Mouse (Mus musculus) C2C12 (cell line): ENCODE measurements around the gene Hnrnpl. TPM values are rescaled to one million over a fixed set of nuclear protein-coding genes. Genes with fewer than 3 reads are reported as not detected.

Source experiments
- H3K27me3 ChIP-seq: one replicate; pipeline ENCODE4 v1.6.1; 2011; ENCODE audit not compliant: control insufficient read depth, insufficient read depth, insufficient read length
- H3K36me3 ChIP-seq: one replicate; pipeline ENCODE4 v1.6.1; 2011; ENCODE audit not compliant: control insufficient read depth, insufficient read depth
- H3K4me3 ChIP-seq: one replicate; pipeline ENCODE4 v1.5.1; 2011; ENCODE audit warnings: mild to moderate bottlenecking, control low read depth; ENCODE audit not compliant: poor library complexity, insufficient read depth, severe bottlenecking
- H3K79me2 ChIP-seq: one replicate; pipeline ENCODE4 v1.6.1; 2011; ENCODE audit not compliant: control insufficient read depth, insufficient read depth
- H3K79me3 ChIP-seq: one replicate; pipeline ENCODE4 v1.6.1; 2011; ENCODE audit warnings: low read depth, control low read depth
- H3ac ChIP-seq: one replicate; pipeline ENCODE3; 2011; ENCODE audit warnings: low read depth; ENCODE audit not compliant: control insufficient read depth, insufficient read length
- CEBPB ChIP-seq: IDR thresholded peaks from one replicate; pipeline ENCODE4 v1.6.1; 2011; ENCODE audit warnings: low read depth, mild to moderate bottlenecking, control low read depth, moderate library complexity
- CTCF ChIP-seq: IDR thresholded peaks from one replicate; pipeline ENCODE4 v1.5.1; 2011; ENCODE audit not compliant: control insufficient read depth, insufficient read depth, insufficient read length
- FOSL1 ChIP-seq: IDR thresholded peaks from one replicate; pipeline ENCODE4 v1.8.0; 2011; ENCODE audit warnings: mild to moderate bottlenecking, low read length; ENCODE audit not compliant: poor library complexity, insufficient read depth, severe bottlenecking
- MAX ChIP-seq: IDR thresholded peaks from one replicate; pipeline ENCODE4 v1.6.1; 2011; ENCODE audit warnings: mild to moderate bottlenecking, control low read depth
- MYOD1 ChIP-seq: IDR thresholded peaks from one replicate; pipeline ENCODE4 v1.6.1; 2011; ENCODE audit warnings: low read depth; ENCODE audit not compliant: control insufficient read depth, insufficient read length
- MYOG ChIP-seq: IDR thresholded peaks from one replicate; pipeline ENCODE4 v1.6.1; 2011; ENCODE audit not compliant: control insufficient read depth, insufficient read length; ENCODE audit errors: extremely low read depth
- USF1 ChIP-seq: IDR thresholded peaks from one replicate; pipeline ENCODE4 v1.6.1; 2011; ENCODE audit warnings: low read depth, mild to moderate bottlenecking, control low read depth, moderate library complexity
- polyA plus RNA-seq: library from polyadenylated mRNA; unstranded; fragments of >200 nt; fragmentation: generic; extraction: Trizol; gene quantifications from one replicate; pipeline ENCODE4 v1.2.1, GENCODE M21; 2012; ENCODE audit warnings: missing spikeins

The Hnrnpl gene
- polyA plus RNA-seq, 1 experiment: 303 TPM

DNA sequence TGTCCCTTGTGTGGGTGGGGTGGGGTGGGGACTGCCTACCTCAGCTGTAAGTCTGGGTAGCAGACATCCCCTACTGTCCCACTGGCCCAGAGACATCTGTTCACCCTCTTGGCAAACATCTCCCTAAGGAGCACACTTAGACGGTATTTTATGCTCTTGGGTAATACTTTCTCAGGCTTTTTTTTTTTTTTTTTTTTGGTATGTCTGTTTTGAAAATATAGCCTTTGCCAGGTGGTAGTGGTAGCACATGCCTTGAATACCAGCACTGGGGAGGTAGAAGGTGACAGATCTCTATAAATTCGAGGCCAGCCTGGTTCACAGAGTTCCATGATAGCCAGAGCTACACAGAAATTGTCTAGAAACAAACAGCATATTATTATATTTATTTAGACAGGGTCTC, 15.6 kb downstream of the Hnrnpl start:
- Histone ChIP-seq H3K79me2 (peaks cover 2% of the 10 kb centered on the region), H3K36me3 (peaks cover 42% of the 10 kb centered on the region), H3K4me3 (no peak overlapping the region), H3K27me3 (no peaks in the 10 kb centered on the region), H3ac (no peak overlapping the region), H3K79me3 (peaks cover 4% of the 10 kb centered on the region)
- no peak for TF ChIP-seq CTCF
- no peak for TF ChIP-seq MYOD1
- no peak for TF ChIP-seq USF1
- no peak for TF ChIP-seq CEBPB

DNA sequence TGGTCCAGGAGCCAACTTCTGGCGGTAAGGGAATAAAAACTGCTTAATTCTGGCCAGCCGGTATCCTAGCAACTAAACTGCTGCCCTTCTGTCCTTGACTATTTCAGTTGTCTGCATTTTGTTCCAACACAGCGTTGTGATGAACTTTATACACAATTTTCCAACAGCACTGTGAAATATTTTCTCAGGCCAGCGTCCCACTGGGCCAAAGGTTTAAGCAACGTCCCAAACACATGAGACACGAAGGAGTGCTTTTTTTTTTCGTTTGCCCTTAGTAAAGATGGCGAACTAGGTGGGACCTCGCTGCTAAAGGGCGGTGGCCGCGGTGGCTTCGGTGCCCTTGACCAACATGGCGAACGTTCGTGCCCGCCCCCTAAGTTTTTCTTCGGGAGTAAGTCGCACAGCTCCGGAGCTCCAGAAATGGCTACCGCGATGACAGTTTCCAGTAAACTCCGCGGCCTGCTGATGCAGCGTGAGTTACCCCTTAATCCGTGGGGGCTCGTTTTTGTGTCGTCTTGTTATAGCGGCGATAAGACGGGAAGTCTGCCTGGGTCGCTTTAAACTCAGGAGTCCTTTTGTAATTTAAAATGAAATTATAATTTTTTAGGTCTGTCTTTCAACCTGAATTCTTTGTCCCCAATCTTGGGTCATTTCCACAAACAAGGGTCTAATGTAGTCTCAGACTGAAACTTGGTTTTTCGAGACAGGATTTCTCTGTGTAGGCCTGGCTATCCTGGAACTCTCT, 16.8 kb downstream of the Hnrnpl start, which contains the start of gene Ech1:
Gene Ech1 (plus strand): TSS at position 277 of the 745 bp plus-strand sequence.
- TF ChIP-seq CEBPB: no peak
- TF ChIP-seq USF1: no peak
- no peak for TF ChIP-seq MAX
- no peak for TF ChIP-seq FOSL1
- no peak for TF ChIP-seq CTCF
- Histone ChIP-seq H3K79me2 (no peaks in the 10 kb centered on the region), H3K79me3 (no peaks in the 10 kb centered on the region), H3K27me3 (no peaks in the 10 kb centered on the region), H3K36me3 (peaks cover 34% of the 10 kb centered on the region), H3ac (peak within 1 kb of the TSS; percentile 83), H3K4me3 (peak within 1 kb of the TSS; percentile 26)

- no peaks in the 10 kb centered on the region for H3K79me2 ChIP-seq
- no peak for TF ChIP-seq USF1
- no peak for TF ChIP-seq CTCF
- no peak for TF ChIP-seq MAX
- no peak for TF ChIP-seq CEBPB
- no peak for TF ChIP-seq FOSL1
- no peak for TF ChIP-seq MYOD1
- no peak for TF ChIP-seq MYOG
- peak overlapping the region; percentile 26 for H3K4me3 ChIP-seq
- peak overlapping the region; percentile 31 for H3ac ChIP-seq
- peaks cover 27% of the 10 kb centered on the region for H3K36me3 ChIP-seq
- H3K27me3 ChIP-seq: no peaks in the 10 kb centered on the region
- H3K79me3 ChIP-seq: no peaks in the 10 kb centered on the region
Observed at GRCm38 (mm10) chr7:28825686-28826401, 17.5 kb downstream of the Hnrnpl start.

- no peak for TF ChIP-seq MYOD1
- TF ChIP-seq CEBPB: no peak
- no peak for TF ChIP-seq FOSL1
- TF ChIP-seq MAX: no peak
- TF ChIP-seq MYOG: no peak
- no peak for TF ChIP-seq CTCF
- no peak for TF ChIP-seq USF1
- H3K4me3 ChIP-seq: no peak overlapping the region
- H3ac ChIP-seq: no peak overlapping the region
- no peaks in the 10 kb centered on the region for H3K79me2 ChIP-seq
- H3K36me3 ChIP-seq: peaks cover 21% of the 10 kb centered on the region
- H3K79me3 ChIP-seq: no peaks in the 10 kb centered on the region
- no peaks in the 10 kb centered on the region for H3K27me3 ChIP-seq
Observed at GRCm38 (mm10) chr7:28826402-28826772, 18.0 kb downstream of the Hnrnpl start.

DNA sequence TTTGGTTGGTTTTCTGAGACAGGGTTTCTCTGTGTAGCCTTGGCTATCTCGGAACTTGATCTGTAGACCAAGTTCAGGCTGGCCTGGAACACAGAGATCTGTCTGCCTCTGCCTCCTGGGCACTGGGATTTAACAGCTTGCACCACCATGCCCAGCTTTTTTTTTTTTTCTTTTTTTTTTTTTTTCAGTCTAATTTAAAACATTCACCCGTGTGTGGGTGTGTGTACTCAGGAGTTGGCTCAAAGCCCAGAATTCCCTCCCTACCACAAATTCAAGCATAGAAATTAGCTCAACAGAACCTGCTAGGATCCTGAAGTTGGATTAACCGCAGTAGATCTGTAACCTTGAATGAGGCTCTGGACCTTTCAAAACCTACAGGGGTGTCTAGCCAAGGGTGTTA, 19.0 kb downstream of the Hnrnpl start:
- H3K36me3 ChIP-seq: peaks cover 12% of the 10 kb centered on the region
- TF ChIP-seq MYOG: no peak
- TF ChIP-seq CTCF: no peak
- no peak for TF ChIP-seq USF1
- TF ChIP-seq MAX: no peak
- TF ChIP-seq CEBPB: no peak
- no peaks in the 10 kb centered on the region for H3K79me2 ChIP-seq
- H3K4me3 ChIP-seq: no peak overlapping the region
- no peaks in the 10 kb centered on the region for H3K79me3 ChIP-seq
- no peak overlapping the region for H3ac ChIP-seq
- H3K27me3 ChIP-seq: no peaks in the 10 kb centered on the region

GRCm38 (mm10) chr7:28829821-28830220, 21.5 kb downstream of the Hnrnpl start:
- Histone ChIP-seq H3ac (no peak overlapping the region), H3K79me2 (no peaks in the 10 kb centered on the region), H3K27me3 (no peaks in the 10 kb centered on the region), H3K36me3 (peaks cover 4% of the 10 kb centered on the region), H3K4me3 (no peak overlapping the region), H3K79me3 (no peaks in the 10 kb centered on the region)
- TF ChIP-seq CEBPB (no peak), MYOG (no peak), FOSL1 (no peak)
